Mouse (Mus musculus) liver, embryonic 15.5 days (tissue): ENCODE results near the gene Col23a1. TPM values are rescaled to one million over a fixed set of nuclear protein-coding genes. Genes with fewer than 3 reads are reported as not detected.

Source experiments
- ATAC-seq: fragments of 200-750 bp; cut with Nextera tagmentation; 2 replicates; pipeline ENCODE4 v1.8.0; 2017; ENCODE audit warnings: moderate number of reproducible peaks, mild to moderate bottlenecking, moderate library complexity; ENCODE audit not compliant: insufficient read depth
- H3K27ac ChIP-seq: fragments of 300-500 bp; sonication (generic); replicated peaks from 2 replicates; pipeline ENCODE4 v1.5.1; 2015; ENCODE audit warnings: mild to moderate bottlenecking, inconsistent platforms
- H3K27me3 ChIP-seq: fragments of 300-500 bp; sonication (generic); 2 replicates; pipeline ENCODE4 v1.6.1; 2015; ENCODE audit warnings: mild to moderate bottlenecking, inconsistent platforms
- H3K36me3 ChIP-seq: fragments of 300-500 bp; sonication (generic); replicated peaks from 2 replicates; pipeline ENCODE4 v1.6.1; 2015; ENCODE audit warnings: moderate library complexity, mild to moderate bottlenecking, inconsistent platforms
- H3K4me1 ChIP-seq: fragments of 300-500 bp; sonication (generic); replicated peaks from 2 replicates; pipeline ENCODE4 v1.6.1; 2015; ENCODE audit warnings: inconsistent platforms
- H3K4me2 ChIP-seq: fragments of 300-500 bp; sonication (generic); 2 replicates; pipeline ENCODE4 v1.6.1; 2015; ENCODE audit warnings: moderate library complexity, mild to moderate bottlenecking, inconsistent platforms
- H3K4me3 ChIP-seq: fragments of 300-500 bp; sonication (generic); replicated peaks from 2 replicates; pipeline ENCODE4 v1.5.1; 2015; ENCODE audit warnings: mild to moderate bottlenecking, inconsistent platforms
- H3K9ac ChIP-seq: fragments of 300-500 bp; sonication (generic); 2 replicates; pipeline ENCODE4 v1.6.1; 2015; ENCODE audit warnings: moderate library complexity, mild to moderate bottlenecking, inconsistent platforms
- H3K9me3 ChIP-seq: fragments of 300-500 bp; sonication (generic); replicated peaks from 2 replicates; pipeline ENCODE4 v1.6.1; 2016; ENCODE audit warnings: inconsistent platforms
- WGBS: fragments of 180-500 bp; shearing (Covaris S2); methylation state at CpG from one replicate; pipeline ENCODE4 v1.1.7; 2015; ENCODE audit warnings: mixed read lengths; ENCODE audit not compliant: insufficient replicate concordance; 5-methylcytosine and 5-hydroxymethylcytosine counted together
- polyA plus RNA-seq: library from polyadenylated mRNA; unstranded; fragments of >200 nt; fragmentation: Nextera tagmentation; extraction: Ambion mirVana; gene quantifications from 2 replicates; pipeline ENCODE4 v1.2.1, GENCODE M21; 2015

The Col23a1 gene
- polyA plus RNA-seq, 1 experiment from 2014 or later = 0.17 TPM

- H3K4me1 ChIP-seq = peaks cover 13% of the 10 kb centered on the region
- no peak overlapping the region for H3K9ac ChIP-seq
- no peak for ATAC-seq
- no peaks in the 10 kb centered on the region for H3K9me3 ChIP-seq
- H3K4me2 ChIP-seq = no peak overlapping the region
- no peak overlapping the region; the same call in 1 of the 2 replicates for H3K27ac ChIP-seq
- H3K4me3 ChIP-seq = no peak overlapping the region
- no peaks in the 10 kb centered on the region for H3K27me3 ChIP-seq
- no peaks in the 10 kb centered on the region for H3K36me3 ChIP-seq
- WGBS = 45% methylated on average over 9 of the region's 9 CpGs
Observed at GRCm38 (mm10) chr11:51542424-51542823, 252.7 kb downstream of the Col23a1 start.

- Histone ChIP-seq H3K4me1 (peaks cover 13% of the 10 kb centered on the region), H3K27ac (no peak overlapping the region)
- WGBS = 40% methylated on average over 7 of the region's 7 CpGs
Observed at GRCm38 (mm10) chr11:51543487-51544050, 253.8 kb downstream of the Col23a1 start.

GRCm38 (mm10) chr11:51544413-51544812 is 254.7 kb downstream of the Col23a1 start:
- Histone ChIP-seq H3K4me1 (peaks cover 13% of the 10 kb centered on the region), H3K4me3 (no peak overlapping the region), H3K36me3 (no peaks in the 10 kb centered on the region), H3K4me2 (no peak overlapping the region), H3K27ac (no peak overlapping the region), H3K9ac (no peak overlapping the region), H3K9me3 (no peaks in the 10 kb centered on the region), H3K27me3 (no peaks in the 10 kb centered on the region)
- no peak for ATAC-seq
- 10% methylated on average over 2 of the region's 2 CpGs for WGBS

More at GRCm38 (mm10) chr11:51543487-51544050, 253.8 kb downstream of the Col23a1 start:
- Histone ChIP-seq H3K4me3 (no peak overlapping the region), H3K9ac (no peak overlapping the region), H3K9me3 (no peaks in the 10 kb centered on the region), H3K27me3 (no peaks in the 10 kb centered on the region), H3K36me3 (no peaks in the 10 kb centered on the region), H3K4me2 (no peak overlapping the region)
- no peak for ATAC-seq

- Histone ChIP-seq H3K9me3 (no peaks in the 10 kb centered on the region), H3K27me3 (no peaks in the 10 kb centered on the region), H3K9ac (no peak overlapping the region), H3K4me1 (peaks cover 13% of the 10 kb centered on the region), H3K4me2 (no peak overlapping the region), H3K27ac (no peak overlapping the region), H3K4me3 (no peak overlapping the region), H3K36me3 (no peaks in the 10 kb centered on the region)
- ATAC-seq = no peak
- WGBS = 48% methylated on average over 4 of the region's 4 CpGs
Observed at GRCm38 (mm10) chr11:51545811-51546210, 256.1 kb downstream of the Col23a1 start.

GRCm38 (mm10) chr11:51551253-51551652 is 261.5 kb downstream of the Col23a1 start:
- Histone ChIP-seq H3K4me2 (no peak overlapping the region), H3K36me3 (no peaks in the 10 kb centered on the region), H3K9me3 (no peaks in the 10 kb centered on the region), H3K4me3 (no peak overlapping the region), H3K27ac (no peak overlapping the region), H3K27me3 (no peaks in the 10 kb centered on the region), H3K9ac (no peak overlapping the region), H3K4me1 (peaks cover 8% of the 10 kb centered on the region; the same call in 1 of the 2 replicates)
- WGBS = 20% methylated on average over 5 of the region's 5 CpGs
- ATAC-seq = no peak

- Histone ChIP-seq H3K4me1 (peaks cover 8% of the 10 kb centered on the region; the same call in 1 of the 2 replicates), H3K9ac (no peak overlapping the region), H3K4me3 (no peak overlapping the region), H3K4me2 (no peak overlapping the region), H3K36me3 (no peaks in the 10 kb centered on the region), H3K27ac (no peak overlapping the region), H3K9me3 (no peaks in the 10 kb centered on the region), H3K27me3 (no peaks in the 10 kb centered on the region)
- no peak for ATAC-seq
- WGBS = 40% methylated on average over 3 of the region's 3 CpGs
Observed at GRCm38 (mm10) chr11:51552091-51552490, 262.4 kb downstream of the Col23a1 start.

- ATAC-seq = no peak
- no peak overlapping the region for H3K4me2 ChIP-seq
- no peaks in the 10 kb centered on the region for H3K9me3 ChIP-seq
- H3K9ac ChIP-seq = no peak overlapping the region
- no peaks in the 10 kb centered on the region for H3K27me3 ChIP-seq
- no peaks in the 10 kb centered on the region for H3K36me3 ChIP-seq
- no peak overlapping the region for H3K4me3 ChIP-seq
- WGBS = 55% methylated on average over 10 of the region's 10 CpGs
- H3K27ac ChIP-seq = no peak overlapping the region
- peaks cover 8% of the 10 kb centered on the region; the same call in 1 of the 2 replicates for H3K4me1 ChIP-seq
Observed at GRCm38 (mm10) chr11:51554590-51554989, 264.9 kb downstream of the Col23a1 start.

- no peak overlapping the region for H3K4me2 ChIP-seq
- no peaks in the 10 kb centered on the region for H3K36me3 ChIP-seq
- H3K27me3 ChIP-seq = no peaks in the 10 kb centered on the region
- WGBS = 13% methylated on average over 2 of the region's 2 CpGs
- H3K9me3 ChIP-seq = no peaks in the 10 kb centered on the region
- no peak for ATAC-seq
- no peak overlapping the region for H3K9ac ChIP-seq
- H3K4me3 ChIP-seq = no peak overlapping the region
- H3K27ac ChIP-seq = no peak overlapping the region
- peaks cover 8% of the 10 kb centered on the region; the same call in 1 of the 2 replicates for H3K4me1 ChIP-seq
Observed at GRCm38 (mm10) chr11:51555066-51555465, 265.3 kb downstream of the Col23a1 start.

GRCm38 (mm10) chr11:51563276-51563675 is 273.6 kb downstream of the Col23a1 start:
- no peaks in the 10 kb centered on the region for H3K9me3 ChIP-seq
- H3K4me3 ChIP-seq = no peak overlapping the region
- no peak for ATAC-seq
- WGBS = 53% methylated on average over 1 of the region's 1 CpGs
- H3K27me3 ChIP-seq = no peaks in the 10 kb centered on the region
- H3K4me2 ChIP-seq = no peak overlapping the region
- no peaks in the 10 kb centered on the region for H3K4me1 ChIP-seq
- no peak overlapping the region for H3K27ac ChIP-seq
- no peaks in the 10 kb centered on the region for H3K36me3 ChIP-seq
- H3K9ac ChIP-seq = no peak overlapping the region

GRCm38 (mm10) chr11:51565062-51565461 is 275.3 kb downstream of the Col23a1 start:
- Histone ChIP-seq H3K36me3 (no peaks in the 10 kb centered on the region), H3K27ac (no peak overlapping the region), H3K9me3 (no peaks in the 10 kb centered on the region), H3K9ac (no peak overlapping the region), H3K27me3 (no peaks in the 10 kb centered on the region), H3K4me2 (no peak overlapping the region), H3K4me3 (no peak overlapping the region), H3K4me1 (no peaks in the 10 kb centered on the region)
- WGBS = 6% methylated on average over 3 of the region's 3 CpGs
- no peak for ATAC-seq

- 72% methylated on average over 6 of the region's 6 CpGs for WGBS
Observed at GRCm38 (mm10) chr11:51565951-51566350, 276.2 kb downstream of the Col23a1 start.

GRCm38 (mm10) chr11:51568801-51569200 is 279.1 kb downstream of the Col23a1 start:
- H3K4me1 ChIP-seq = no peaks in the 10 kb centered on the region
- no peaks in the 10 kb centered on the region for H3K9me3 ChIP-seq
- H3K36me3 ChIP-seq = no peaks in the 10 kb centered on the region
- H3K27ac ChIP-seq = no peak overlapping the region
- WGBS = 67% methylated on average over 4 of the region's 4 CpGs
- H3K27me3 ChIP-seq = no peaks in the 10 kb centered on the region
- no peak overlapping the region for H3K4me3 ChIP-seq
- no peak overlapping the region for H3K9ac ChIP-seq
- H3K4me2 ChIP-seq = no peak overlapping the region
- no peak for ATAC-seq

More at GRCm38 (mm10) chr11:51565951-51566350, 276.2 kb downstream of the Col23a1 start:
- Histone ChIP-seq H3K4me2 (no peak overlapping the region), H3K4me3 (no peak overlapping the region), H3K36me3 (no peaks in the 10 kb centered on the region), H3K9me3 (no peaks in the 10 kb centered on the region), H3K4me1 (no peaks in the 10 kb centered on the region), H3K27me3 (no peaks in the 10 kb centered on the region), H3K9ac (no peak overlapping the region), H3K27ac (no peak overlapping the region)
- ATAC-seq = no peak
